Mouse (Mus musculus): ENCODE measurements at regions not wholly inside any gene's neighbourhood (a gene's known extent, or its start where the extent isn't known, plus 50 kb on each side); places are given as distances from the start of the nearest gene placed in this dataset.

GRCm38 (mm10) chr7:69576596-69576995 lies 789.9 kb downstream of the Nr2f2 start:
- no peak for TF ChIP-seq CTCF (IDR thresholded peaks at IDR 0.05; ENCODE audit: borderline replicate concordance, insufficient read depth, low read length)
- TF ChIP-seq POLR2A (IDR thresholded peaks at IDR 0.05; ENCODE audit: low read depth, low read length) = no peak

Measured in embryonic fibroblast, embryonic 13.5 days (primary cell).